ENCODE assay signal across 30 mouse cellular contexts in genomic region chr14:38053770-38054169, GRCm38 (mm10).
DNase-seq lines count a peak whose midpoint lies in the region; ATAC-seq and TF ChIP-seq lines count a peak whose summit lies in the region.
"Had no signal": no experiment of that assay in that cellular context is flagged by ENCODE, and none has a peak within 500 bp of the region (broad histone marks: within the 10 kb centered on the region; RNA-seq: fewer than 3 reads in every experiment).

No protein-coding gene starts in this region.

- no peaks in the 10 kb centered on the region for H3K4me1 ChIP-seq in forebrain, embryonic 14.5 days (ENCODE audit: control insufficient read depth, insufficient read depth, low read length)
- peaks cover 15% of the 10 kb centered on the region; the same call in 1 of the 2 replicates for H3K4me1 ChIP-seq in forebrain, embryonic 10.5 days
- H3K4me1 ChIP-seq: embryonic facial prominence, embryonic 12.5 days; embryonic facial prominence, embryonic 15.5 days; forebrain, embryonic 15.5 days; heart, embryonic 12.5 days; heart, embryonic 15.5 days; hindbrain, embryonic 10.5 days; hindbrain, embryonic 13.5 days; intestine, embryonic 15.5 days had no signal

- no peak overlapping the region for H3K4me2 ChIP-seq in forebrain, embryonic 14.5 days (ENCODE audit: low read length)
- H3K4me2 ChIP-seq: embryonic facial prominence, embryonic 12.5 days; embryonic facial prominence, embryonic 15.5 days; forebrain, embryonic 15.5 days; heart, embryonic 12.5 days; heart, embryonic 15.5 days; hindbrain, embryonic 13.5 days; intestine, embryonic 15.5 days had no signal

- H3K4me3 ChIP-seq in forebrain, embryonic 14.5 days (ENCODE audit: low read depth, low read length), result no peak overlapping the region
- H3K4me3 ChIP-seq in forebrain, embryonic 10.5 days, result no peak overlapping the region
- H3K4me3 ChIP-seq: embryonic facial prominence, embryonic 12.5 days; embryonic facial prominence, embryonic 15.5 days; forebrain, embryonic 15.5 days; gastrocnemius, adult 2 months; heart, embryonic 12.5 days; heart, embryonic 15.5 days; hindbrain, embryonic 10.5 days; hindbrain, embryonic 13.5 days; intestine, embryonic 15.5 days had no signal

- H3K27ac ChIP-seq in forebrain, embryonic 14.5 days (ENCODE audit: low read depth, low read length), result no peak overlapping the region
- no peak overlapping the region for H3K27ac ChIP-seq in forebrain, embryonic 10.5 days
- H3K27ac ChIP-seq: embryonic facial prominence, embryonic 12.5 days; embryonic facial prominence, embryonic 15.5 days; forebrain, embryonic 15.5 days; gastrocnemius, adult 2 months; heart, embryonic 15.5 days; hindbrain, embryonic 10.5 days; hindbrain, embryonic 13.5 days; intestine, embryonic 15.5 days had no signal

- TF ChIP-seq CTCF in brain, embryonic 14.5 days (IDR thresholded peaks at IDR 0.05; ENCODE audit: borderline replicate concordance, extremely low read depth, insufficient read depth, insufficient read length), result no peak

- H3K36me3 ChIP-seq in forebrain, embryonic 14.5 days (ENCODE audit: control insufficient read depth, insufficient read depth, low read length), result no peaks in the 10 kb centered on the region
- H3K36me3 ChIP-seq in forebrain, embryonic 10.5 days (replicated peaks), result no peaks in the 10 kb centered on the region
- H3K36me3 ChIP-seq: embryonic facial prominence, embryonic 12.5 days; embryonic facial prominence, embryonic 15.5 days; forebrain, embryonic 15.5 days; heart, embryonic 12.5 days; heart, embryonic 15.5 days; hindbrain, embryonic 10.5 days; hindbrain, embryonic 13.5 days; intestine, embryonic 15.5 days had no signal

- 13% methylated on average over 1 of the region's 1 CpGs for WGBS in forebrain, embryonic 14.5 days
- 23% methylated on average over 1 of the region's 1 CpGs for WGBS in forebrain, embryonic 10.5 days

- H3K27me3 ChIP-seq in forebrain, embryonic 14.5 days (replicated peaks; ENCODE audit: control insufficient read depth, insufficient read depth, low read length), result no peaks in the 10 kb centered on the region
- no peaks in the 10 kb centered on the region for H3K27me3 ChIP-seq in forebrain, embryonic 10.5 days (ENCODE audit: poor library complexity, severe bottlenecking)
- H3K27me3 ChIP-seq: CH12.LX; embryonic facial prominence, embryonic 12.5 days; embryonic facial prominence, embryonic 15.5 days; forebrain, embryonic 15.5 days; heart, embryonic 12.5 days; heart, embryonic 15.5 days; hindbrain, embryonic 13.5 days; intestine, embryonic 15.5 days had no signal

- DNase-seq in forebrain, embryonic 14.5 days (ENCODE audit: low spot score), result peak; percentile 6
- no peak for DNase-seq in forebrain, embryonic 10.5 days (ENCODE audit: extremely low spot score, low spot score)
- peak; percentile 57 for DNase-seq in R1 (ENCODE audit: low read depth, low spot score)
- peak; percentile 53 for DNase-seq in brain, embryonic 14.5 days (ENCODE audit: low read depth)
- DNase-seq in layer of hippocampus, postnatal 36 days, result no peak
- DNase-seq: adrenal gland, adult 8-10 months; adrenal gland, postnatal 25 days; B cell, adult 2 months; cerebellum, adult 11 months; cerebellum, adult 2 months; cerebellum, adult 9-11 months; cerebellum, postnatal 25 days; gastrocnemius, adult 2 months; gastrocnemius, postnatal 14 days; heart, adult 18-20 months; heart, postnatal 10 days; heart, postnatal 36 days; kidney, adult 11 months; kidney, adult 8-10 months had no signal

- ATAC-seq in forebrain, embryonic 14.5 days, result no peak
- ATAC-seq in activated CD4-positive, CD25-positive, alpha-beta regulatory T cell, adult 4 months, result no peak
- ATAC-seq: forebrain, embryonic 15.5 days; hindbrain, embryonic 16.5 days; intestine, embryonic 15.5 days had no signal

- no peaks in the 10 kb centered on the region for H3K9me3 ChIP-seq in forebrain, embryonic 14.5 days (replicated peaks; ENCODE audit: control insufficient read depth, low read length)
- H3K9me3 ChIP-seq in forebrain, embryonic 10.5 days, result no peaks in the 10 kb centered on the region
- H3K9me3 ChIP-seq: embryonic facial prominence, embryonic 12.5 days; embryonic facial prominence, embryonic 15.5 days; forebrain, embryonic 15.5 days; heart, embryonic 12.5 days; hindbrain, embryonic 10.5 days; hindbrain, embryonic 13.5 days; intestine, embryonic 15.5 days had no signal

- TF ChIP-seq POLR2A in brain, embryonic 14.5 days (IDR thresholded peaks at IDR 0.05; ENCODE audit: borderline replicate concordance, extremely low read depth, insufficient read depth, insufficient read length, poor library complexity, severe bottlenecking), result no peak

- H3K9ac ChIP-seq in forebrain, embryonic 14.5 days (ENCODE audit: low read length), result no peak overlapping the region
- H3K9ac ChIP-seq: embryonic facial prominence, embryonic 12.5 days; embryonic facial prominence, embryonic 15.5 days; forebrain, embryonic 15.5 days; heart, embryonic 12.5 days; heart, embryonic 15.5 days; hindbrain, embryonic 13.5 days; intestine, embryonic 15.5 days had no signal

Comparison
In these comparisons a context has a peak if more than half of its experiments do, and no peak if none do; other contexts are left out.
1. DNase-seq: peak in forebrain, embryonic 14.5 days (single experiment), R1 (single experiment) and brain, embryonic 14.5 days (single experiment); none in forebrain, embryonic 10.5 days (single experiment) and layer of hippocampus, postnatal 36 days (0 of 2).